In genomic region chr1:104917307-104917836, GRCm38 (mm10) we compare ENCODE assay signal across 21 mouse cellular contexts.
DNase-seq lines count a peak whose midpoint lies in the region; ATAC-seq and TF ChIP-seq lines count a peak whose summit lies in the region.
"Had no signal": no experiment of that assay in that cellular context is flagged by ENCODE, and none has a peak within 500 bp of the region (broad histone marks: within the 10 kb centered on the region; RNA-seq: fewer than 3 reads in every experiment).

No protein-coding gene starts in this region.

- no peak overlapping the region for H3K4me2 ChIP-seq in forebrain, embryonic 11.5 days (ENCODE audit: low read depth, low read length, severe bottlenecking)
- H3K4me2 ChIP-seq in forebrain, embryonic 16.5 days (ENCODE audit: low read length) = no peak overlapping the region
- H3K4me2 ChIP-seq in midbrain, embryonic 11.5 days = no peak overlapping the region
- no peak overlapping the region for H3K4me2 ChIP-seq in midbrain, embryonic 15.5 days
- no peak overlapping the region for H3K4me2 ChIP-seq in midbrain, embryonic 16.5 days (ENCODE audit: low read length)
- H3K4me2 ChIP-seq: embryonic facial prominence, embryonic 13.5 days; heart, embryonic 15.5 days; hindbrain, embryonic 13.5 days had no signal

- no peak overlapping the region for H3K27ac ChIP-seq in forebrain, embryonic 11.5 days (ENCODE audit: low read depth, low read length)
- no peak overlapping the region for H3K27ac ChIP-seq in forebrain, embryonic 16.5 days (ENCODE audit: low read length)
- H3K27ac ChIP-seq in midbrain, embryonic 11.5 days (ENCODE audit: low read depth, low read length) = no peak overlapping the region
- H3K27ac ChIP-seq in midbrain, embryonic 15.5 days = no peak overlapping the region
- H3K27ac ChIP-seq in midbrain, embryonic 16.5 days (ENCODE audit: low read length) = no peak overlapping the region
- H3K27ac ChIP-seq: embryonic facial prominence, embryonic 13.5 days; heart, embryonic 10.5 days; heart, embryonic 15.5 days; hindbrain, embryonic 13.5 days; hindbrain, postnatal 0 days had no signal

- no peak overlapping the region for H3K9ac ChIP-seq in forebrain, embryonic 11.5 days (ENCODE audit: low read length)
- no peak overlapping the region for H3K9ac ChIP-seq in forebrain, embryonic 16.5 days (replicated peaks; ENCODE audit: low read depth, low read length)
- H3K9ac ChIP-seq in midbrain, embryonic 11.5 days (ENCODE audit: low read length) = no peak overlapping the region
- no peak overlapping the region for H3K9ac ChIP-seq in midbrain, embryonic 15.5 days
- no peak overlapping the region for H3K9ac ChIP-seq in midbrain, embryonic 16.5 days (ENCODE audit: low read depth, low read length)
- H3K9ac ChIP-seq: embryonic facial prominence, embryonic 13.5 days; heart, embryonic 15.5 days; hindbrain, embryonic 13.5 days had no signal

- H3K36me3 ChIP-seq in forebrain, embryonic 11.5 days (ENCODE audit: control insufficient read depth, insufficient read depth, low read length) = no peaks in the 10 kb centered on the region
- H3K36me3 ChIP-seq in forebrain, embryonic 16.5 days (ENCODE audit: control insufficient read depth, insufficient read depth) = no peaks in the 10 kb centered on the region
- H3K36me3 ChIP-seq in midbrain, embryonic 11.5 days (ENCODE audit: control insufficient read depth, insufficient read depth, low read length) = no peaks in the 10 kb centered on the region
- H3K36me3 ChIP-seq in midbrain, embryonic 15.5 days (replicated peaks) = no peaks in the 10 kb centered on the region
- no peaks in the 10 kb centered on the region for H3K36me3 ChIP-seq in midbrain, embryonic 16.5 days (ENCODE audit: control insufficient read depth, insufficient read depth, low read length)
- H3K36me3 ChIP-seq: embryonic facial prominence, embryonic 13.5 days; heart, embryonic 10.5 days; heart, embryonic 15.5 days; hindbrain, embryonic 13.5 days had no signal

- H3K9me3 ChIP-seq in forebrain, embryonic 11.5 days (ENCODE audit: control insufficient read depth, low read length) = no peaks in the 10 kb centered on the region
- no peaks in the 10 kb centered on the region for H3K9me3 ChIP-seq in forebrain, embryonic 16.5 days (ENCODE audit: control insufficient read depth, low read length)
- H3K9me3 ChIP-seq in midbrain, embryonic 11.5 days (ENCODE audit: control insufficient read depth, low read length) = no peaks in the 10 kb centered on the region
- H3K9me3 ChIP-seq in midbrain, embryonic 15.5 days = no peaks in the 10 kb centered on the region
- H3K9me3 ChIP-seq in midbrain, embryonic 16.5 days (replicated peaks; ENCODE audit: control insufficient read depth, low read length, poor library complexity, severe bottlenecking) = no peaks in the 10 kb centered on the region
- H3K9me3 ChIP-seq: embryonic facial prominence, embryonic 13.5 days; heart, embryonic 10.5 days; heart, embryonic 15.5 days; hindbrain, embryonic 13.5 days had no signal

- DNase-seq in forebrain, embryonic 11.5 days (ENCODE audit: low spot score) = no peak
- peak; percentile 92 for DNase-seq in midbrain, embryonic 11.5 days (ENCODE audit: low spot score, missing footprints)
- peak; percentile 49 for DNase-seq in brain, embryonic 14.5 days (ENCODE audit: low read depth)
- DNase-seq: adrenal gland, postnatal 14 days; cerebellum, adult 18-20 months; cerebellum, adult 9-11 months; cerebellum, postnatal 36 days; gastrocnemius, postnatal 10 days; heart, adult 18-20 months; heart, postnatal 14 days had no signal

- no peak for TF ChIP-seq CTCF in brain, embryonic 14.5 days (IDR thresholded peaks at IDR 0.05; ENCODE audit: borderline replicate concordance, extremely low read depth, insufficient read depth, insufficient read length)

- TF ChIP-seq POLR2A in brain, embryonic 14.5 days (IDR thresholded peaks at IDR 0.05; ENCODE audit: borderline replicate concordance, extremely low read depth, insufficient read depth, insufficient read length, poor library complexity, severe bottlenecking) = no peak

- no peak overlapping the region for H3K4me3 ChIP-seq in forebrain, embryonic 11.5 days (ENCODE audit: low read depth, low read length)
- H3K4me3 ChIP-seq in forebrain, embryonic 16.5 days (replicated peaks; ENCODE audit: low read length) = no peak overlapping the region
- no peak overlapping the region for H3K4me3 ChIP-seq in midbrain, embryonic 11.5 days (ENCODE audit: low read depth, low read length)
- no peak overlapping the region for H3K4me3 ChIP-seq in midbrain, embryonic 15.5 days
- no peak overlapping the region for H3K4me3 ChIP-seq in midbrain, embryonic 16.5 days (ENCODE audit: low read depth, low read length)
- H3K4me3 ChIP-seq: embryonic facial prominence, embryonic 13.5 days; heart, embryonic 10.5 days; heart, embryonic 15.5 days; hindbrain, embryonic 13.5 days had no signal

- 8% methylated on average over 1 of the region's 1 CpGs for WGBS in forebrain, embryonic 11.5 days
- WGBS in forebrain, embryonic 16.5 days = 6% methylated on average over 1 of the region's 1 CpGs
- whole genome bisulfite sequencing in midbrain, embryonic 11.5 days = 16% methylated on average over 1 of the region's 1 CpGs
- WGBS in midbrain, embryonic 15.5 days = 6% methylated on average over 1 of the region's 1 CpGs
- WGBS in midbrain, embryonic 16.5 days = 3% methylated on average over 1 of the region's 1 CpGs

- peak; percentile 74 for ATAC-seq in forebrain, embryonic 11.5 days (replicated peaks; ENCODE audit: low FRiP score)
- ATAC-seq in forebrain, embryonic 16.5 days = no peak
- peak; percentile 81 for ATAC-seq in midbrain, embryonic 11.5 days (ENCODE audit: low FRiP score)
- ATAC-seq in midbrain, embryonic 15.5 days (replicated peaks) = no peak; the same call in 1 of the 2 replicates
- 0 out of 2 replicates have a peak, but pooled peaks have one; percentile 51 for ATAC-seq in midbrain, embryonic 16.5 days
- ATAC-seq: activated CD4-positive, CD25-positive, alpha-beta regulatory T cell, adult 4 months; hindbrain, postnatal 0 days; Patski had no signal

- no peaks in the 10 kb centered on the region for H3K27me3 ChIP-seq in forebrain, embryonic 11.5 days (ENCODE audit: control insufficient read depth, insufficient read depth, low read length)
- H3K27me3 ChIP-seq in forebrain, embryonic 16.5 days (replicated peaks; ENCODE audit: control insufficient read depth, insufficient read depth, low read length) = no peaks in the 10 kb centered on the region
- H3K27me3 ChIP-seq in midbrain, embryonic 11.5 days (ENCODE audit: control insufficient read depth, insufficient read depth, low read length) = no peaks in the 10 kb centered on the region; the same call in 1 of the 2 replicates
- 0 out of 2 replicates have a peak, but pooled peaks cover 2% of the 10 kb centered on the region for H3K27me3 ChIP-seq in midbrain, embryonic 15.5 days (replicated peaks)
- no peaks in the 10 kb centered on the region for H3K27me3 ChIP-seq in midbrain, embryonic 16.5 days (ENCODE audit: control insufficient read depth, insufficient read depth, low read depth, low read length)
- H3K27me3 ChIP-seq: CH12.LX; embryonic facial prominence, embryonic 13.5 days; heart, embryonic 15.5 days; hindbrain, embryonic 13.5 days had no signal

- no peaks in the 10 kb centered on the region; the same call in 1 of the 2 replicates for H3K4me1 ChIP-seq in forebrain, embryonic 11.5 days (replicated peaks; ENCODE audit: control insufficient read depth, insufficient read depth, low read length)
- peaks cover 2% of the 10 kb centered on the region; the same call in 1 of the 2 replicates for H3K4me1 ChIP-seq in forebrain, embryonic 16.5 days (replicated peaks; ENCODE audit: control insufficient read depth, insufficient read depth, low read length)
- H3K4me1 ChIP-seq in midbrain, embryonic 11.5 days (ENCODE audit: control insufficient read depth, insufficient read depth, low read length) = peaks cover 7% of the 10 kb centered on the region
- H3K4me1 ChIP-seq in midbrain, embryonic 15.5 days = 0 out of 2 replicates have a peak, but pooled peaks cover 3% of the 10 kb centered on the region
- peaks cover 2% of the 10 kb centered on the region for H3K4me1 ChIP-seq in midbrain, embryonic 16.5 days (ENCODE audit: control insufficient read depth, insufficient read depth, low read length)
- H3K4me1 ChIP-seq: embryonic facial prominence, embryonic 13.5 days; heart, embryonic 10.5 days; heart, embryonic 15.5 days; hindbrain, embryonic 13.5 days had no signal

Comparison
In these comparisons a context has a peak if more than half of its experiments do, and no peak if none do; other contexts are left out.
1. ATAC-seq: peak in forebrain, embryonic 11.5 days (single experiment), midbrain, embryonic 11.5 days (single experiment) and midbrain, embryonic 16.5 days (single experiment); none in forebrain, embryonic 16.5 days (single experiment) and midbrain, embryonic 15.5 days (single experiment).